Mouse (Mus musculus) heart, embryonic 14.5 days (tissue): ENCODE measurements around the gene Ly6g5c. TPM values are rescaled to one million over a fixed set of nuclear protein-coding genes. Genes with fewer than 3 reads are reported as not detected.

Source experiments
- ATAC-seq: fragments of 200-750 bp; cut with Nextera tagmentation; 2 replicates; pipeline ENCODE4 v1.8.0; 2017; ENCODE audit warnings: low read depth, moderate TSS enrichment; ENCODE audit not compliant: insufficient number of reproducible peaks, insufficient read depth, low FRiP score
- H3K27ac ChIP-seq, 2 experiments: fragments of 200-500 bp in 1 of 2; fragments of 300-500 bp in 1 of 2; sonication (generic) in 1 of 2; replicated peaks in 1 of 2; 2 replicates each; pipeline ENCODE4 v1.5.1; 2012 to 2014; ENCODE audit warnings: low read depth in 2 of 2, low read length in 2 of 2, control low read depth in 1 of 2, mild to moderate bottlenecking in 1 of 2, mixed read lengths in 1 of 2; ENCODE audit not compliant: control insufficient read depth in 1 of 2, insufficient read depth in 1 of 2
- H3K27me3 ChIP-seq: fragments of 300-500 bp; sonication (generic); 2 replicates; pipeline ENCODE4 v1.6.1; 2014; ENCODE audit warnings: mild to moderate bottlenecking, low read length, control low read depth; ENCODE audit not compliant: control insufficient read depth, insufficient read depth
- H3K36me3 ChIP-seq: fragments of 300-500 bp; sonication (generic); 2 replicates; pipeline ENCODE4 v1.6.1; 2014; ENCODE audit warnings: mild to moderate bottlenecking, control low read depth, low read length, mixed read lengths; ENCODE audit not compliant: control insufficient read depth, insufficient read depth
- H3K4me1 ChIP-seq, 2 experiments: fragments of 200-500 bp in 1 of 2; fragments of 300-500 bp in 1 of 2; sonication (generic) in 1 of 2; 2 replicates each; pipeline ENCODE4 v1.6.1; 2012 to 2014; ENCODE audit warnings: low read length in 2 of 2, control low read depth in 1 of 2, mixed read lengths in 1 of 2; ENCODE audit not compliant: control insufficient read depth in 2 of 2, insufficient read depth in 2 of 2
- H3K4me2 ChIP-seq: fragments of 300-500 bp; sonication (generic); 2 replicates; pipeline ENCODE4 v1.6.1; 2014; ENCODE audit warnings: mild to moderate bottlenecking, low read length
- H3K4me3 ChIP-seq, 2 experiments: fragments of 200-500 bp in 1 of 2; fragments of 300-500 bp in 1 of 2; sonication (generic) in 1 of 2; 2 replicates each; pipeline ENCODE4 v1.5.1; 2012 to 2014; ENCODE audit warnings: low read length in 2 of 2, mild to moderate bottlenecking in 2 of 2, control low read depth in 1 of 2, low read depth in 1 of 2, moderate library complexity in 1 of 2; ENCODE audit not compliant: control insufficient read depth in 1 of 2, insufficient read depth in 1 of 2
- H3K9ac ChIP-seq: fragments of 300-500 bp; sonication (generic); 2 replicates; pipeline ENCODE4 v1.6.1; 2014; ENCODE audit warnings: mild to moderate bottlenecking, low read length
- H3K9me3 ChIP-seq: fragments of 300-500 bp; sonication (generic); 2 replicates; pipeline ENCODE4 v1.6.1; 2016; ENCODE audit warnings: low read length, control low read depth; ENCODE audit not compliant: control insufficient read depth
- WGBS: fragments of 180-500 bp; shearing (Covaris S2); extraction: QIAGEN DNeasy Blood & Tissue Kit; methylation state at CpG from one replicate; pipeline ENCODE4 v1.1.7; 2014; 5-methylcytosine and 5-hydroxymethylcytosine counted together
- polyA plus RNA-seq: library from polyadenylated mRNA; unstranded; fragments of >200 nt; fragmentation: Nextera tagmentation; extraction: Ambion mirVana; gene quantifications from 2 replicates; pipeline ENCODE4 v1.2.1, GENCODE M21; 2014

Gene Ly6g5c
- polyA plus RNA-seq, 1 experiment from 2014 or later = not detected

DNA sequence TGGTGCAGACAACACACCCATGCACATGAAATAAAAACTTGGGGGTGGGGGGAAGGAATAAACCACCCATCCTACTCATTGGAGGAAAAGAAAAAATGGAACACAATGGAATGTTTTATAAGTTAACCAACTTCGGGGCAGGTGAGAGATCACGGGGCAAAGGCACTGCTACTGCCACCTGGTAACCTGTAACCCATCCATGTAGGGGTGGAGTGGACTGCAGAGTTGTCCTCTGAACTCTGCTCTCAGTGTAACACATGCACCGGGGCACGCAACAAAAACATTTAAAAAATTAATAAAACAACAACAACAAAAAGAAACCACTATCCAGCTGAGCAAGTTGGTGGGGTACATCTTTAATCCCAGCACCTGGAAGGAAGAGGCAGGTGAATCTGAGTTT, 44.0 kb downstream of the Ly6g5c start:
- WGBS = 98% methylated on average over 4 of the region's 4 CpGs
- Histone ChIP-seq H3K9me3 (no peaks in the 10 kb centered on the region), H3K9ac (no peak overlapping the region), H3K27ac (no peak overlapping the region), H3K4me1 (no peaks in the 10 kb centered on the region), H3K4me3 (no peak overlapping the region), H3K27me3 (no peaks in the 10 kb centered on the region), H3K4me2 (no peak overlapping the region), H3K36me3 (peaks cover 99% of the 10 kb centered on the region)
- ATAC-seq = no peak

DNA sequence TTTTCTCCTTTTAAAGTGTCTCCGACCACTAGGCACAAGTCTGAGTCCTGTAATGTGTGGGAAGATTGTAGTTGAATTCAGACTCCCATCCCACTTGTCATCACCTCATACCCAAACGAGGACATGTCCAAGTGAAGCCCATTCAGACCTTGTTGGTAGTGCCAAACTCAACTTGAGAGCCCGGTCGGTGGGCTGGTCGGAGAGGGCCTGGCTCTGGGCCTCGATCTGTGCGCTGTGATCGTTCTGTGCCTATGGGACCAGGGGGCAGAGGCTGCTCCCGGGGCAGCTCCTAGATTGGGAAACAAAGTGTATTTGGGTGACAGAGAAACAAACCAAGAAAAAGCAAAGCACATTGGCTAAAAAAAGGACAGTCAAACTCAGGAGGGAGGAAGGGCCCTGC, 45.0 kb downstream of the Ly6g5c start:
- Histone ChIP-seq H3K4me2 (no peak overlapping the region), H3K27me3 (no peaks in the 10 kb centered on the region), H3K4me1 (no peaks in the 10 kb centered on the region), H3K4me3 (no peak overlapping the region), H3K36me3 (peaks cover 99% of the 10 kb centered on the region), H3K9me3 (no peaks in the 10 kb centered on the region), H3K9ac (no peak overlapping the region), H3K27ac (no peak overlapping the region)
- WGBS = 63% methylated on average over 9 of the region's 9 CpGs
- no peak for ATAC-seq

- Histone ChIP-seq H3K4me3 (no peak overlapping the region), H3K9me3 (no peaks in the 10 kb centered on the region), H3K27me3 (no peaks in the 10 kb centered on the region), H3K4me1 (no peaks in the 10 kb centered on the region), H3K9ac (no peak overlapping the region), H3K27ac (no peak overlapping the region), H3K36me3 (peaks cover 99% of the 10 kb centered on the region), H3K4me2 (no peak overlapping the region)
- no peak for ATAC-seq
- whole genome bisulfite sequencing = 83% methylated on average over 4 of the region's 4 CpGs
These were observed 45.9 kb downstream of the Ly6g5c start for GRCm38 (mm10) chr17:35153931-35154330.

GRCm38 (mm10) chr17:35154616-35155015, 46.5 kb downstream of the Ly6g5c start:
- peaks cover 99% of the 10 kb centered on the region for H3K36me3 ChIP-seq
- 83% methylated on average over 7 of the region's 7 CpGs for WGBS
- no peak overlapping the region for H3K4me3 ChIP-seq
- no peak overlapping the region for H3K9ac ChIP-seq
- ATAC-seq = no peak
- H3K27me3 ChIP-seq = no peaks in the 10 kb centered on the region
- no peaks in the 10 kb centered on the region for H3K4me1 ChIP-seq
- H3K9me3 ChIP-seq = no peaks in the 10 kb centered on the region
- H3K27ac ChIP-seq = no peak overlapping the region
- H3K4me2 ChIP-seq = no peak overlapping the region

DNA sequence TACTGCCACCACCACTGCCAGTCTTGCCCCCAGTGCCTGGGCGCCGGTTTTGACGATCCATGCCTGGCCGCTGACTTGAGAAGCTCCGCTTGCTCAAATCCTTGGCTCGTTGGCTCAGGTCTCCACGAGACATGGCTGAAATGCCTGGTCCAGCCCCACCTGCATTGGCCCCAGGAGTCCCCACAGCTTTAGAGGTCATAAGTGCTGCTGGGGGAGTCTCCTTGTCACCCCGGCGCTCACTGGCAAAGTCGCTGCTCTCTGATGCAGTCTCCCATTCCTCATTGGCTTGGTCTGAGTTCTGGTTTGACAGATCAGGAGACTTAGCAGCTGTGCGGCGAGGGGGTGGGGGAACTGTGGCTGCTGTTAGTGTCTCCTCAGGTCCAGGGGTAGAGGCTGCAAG, 47.4 kb downstream of the Ly6g5c start:
- H3K9me3 ChIP-seq = no peaks in the 10 kb centered on the region
- no peak overlapping the region for H3K9ac ChIP-seq
- H3K4me3 ChIP-seq = no peak overlapping the region
- no peaks in the 10 kb centered on the region for H3K27me3 ChIP-seq
- H3K4me2 ChIP-seq = no peak overlapping the region
- H3K4me1 ChIP-seq = no peaks in the 10 kb centered on the region
- ATAC-seq = no peak
- WGBS = 87% methylated on average over 12 of the region's 12 CpGs
- no peak overlapping the region for H3K27ac ChIP-seq
- H3K36me3 ChIP-seq = peaks cover 99% of the 10 kb centered on the region

- no peak overlapping the region for H3K4me3 ChIP-seq
- H3K4me2 ChIP-seq = no peak overlapping the region
- peaks cover 100% of the 10 kb centered on the region for H3K36me3 ChIP-seq
- no peak overlapping the region for H3K9ac ChIP-seq
- no peaks in the 10 kb centered on the region for H3K27me3 ChIP-seq
- ATAC-seq = no peak
- 87% methylated on average over 33 of the region's 33 CpGs for WGBS
- H3K9me3 ChIP-seq = no peaks in the 10 kb centered on the region
- no peak overlapping the region for H3K27ac ChIP-seq
- H3K4me1 ChIP-seq = peaks cover 0 to 3% of the 10 kb centered on the region in 2 experiments; a peak in 1 of 4 replicates
These were observed 48.6 kb downstream of the Ly6g5c start for GRCm38 (mm10) chr17:35156461-35157200.

DNA sequence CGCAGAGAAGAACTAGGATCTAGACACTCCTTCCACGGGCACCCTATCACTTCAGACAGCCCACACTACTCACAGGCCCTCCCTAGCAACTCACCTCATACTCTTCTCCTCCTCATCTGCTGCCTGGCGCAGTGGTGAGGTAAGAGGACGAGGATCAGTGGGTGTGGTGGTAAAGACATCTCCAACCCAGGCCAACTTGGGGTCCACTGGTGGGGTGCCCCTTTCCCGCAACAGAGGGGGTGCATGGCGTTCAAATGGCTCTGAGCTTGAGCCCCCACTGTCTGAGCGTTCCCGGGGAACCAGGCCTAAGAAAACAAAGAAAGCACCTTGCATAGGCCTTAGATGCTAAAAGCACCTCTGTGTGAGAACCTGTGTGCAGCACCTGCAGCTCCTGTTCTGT, 49.2 kb downstream of the Ly6g5c start:
- Histone ChIP-seq H3K36me3 (peaks cover 100% of the 10 kb centered on the region), H3K9me3 (no peaks in the 10 kb centered on the region), H3K27ac (no peak overlapping the region), H3K27me3 (no peaks in the 10 kb centered on the region), H3K9ac (no peak overlapping the region), H3K4me1 (peaks cover 0 to 9% of the 10 kb centered on the region in 2 experiments; a peak in 2 of 4 replicates), H3K4me3 (no peak overlapping the region), H3K4me2 (no peak overlapping the region)
- 85% methylated on average over 8 of the region's 8 CpGs for WGBS
- no peak for ATAC-seq

DNA sequence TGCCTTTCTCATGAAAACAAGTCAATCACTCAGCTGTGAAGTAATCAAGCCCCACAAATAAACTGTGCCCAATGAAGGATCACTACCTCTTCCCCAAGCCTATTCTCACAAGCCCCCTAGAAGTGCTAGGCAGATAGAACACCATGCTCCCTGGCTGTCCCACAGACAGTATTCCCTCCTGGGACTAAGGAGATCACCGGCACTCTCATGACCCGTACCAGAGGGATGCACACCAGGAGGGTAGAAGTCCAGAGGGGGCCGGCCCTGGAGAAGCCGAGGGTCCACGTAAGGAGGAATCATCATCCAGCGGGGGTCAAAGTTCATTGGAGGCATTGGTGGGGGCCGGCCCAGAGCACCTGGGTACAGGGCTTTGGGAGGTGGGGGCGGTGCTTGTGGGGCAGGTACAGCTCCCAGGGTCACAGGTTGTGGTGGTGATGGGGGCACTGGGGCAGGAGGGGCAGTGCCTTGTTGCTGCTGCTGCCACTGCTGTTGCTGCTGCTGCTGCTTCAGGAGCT, 49.6 kb downstream of the Ly6g5c start:
- Histone ChIP-seq H3K4me2 (no peak overlapping the region), H3K27me3 (no peaks in the 10 kb centered on the region), H3K4me3 (no peak overlapping the region), H3K9ac (no peak overlapping the region), H3K27ac (no peak overlapping the region), H3K4me1 (peaks cover 3 to 14% of the 10 kb centered on the region in 2 experiments), H3K36me3 (peaks cover 95% of the 10 kb centered on the region), H3K9me3 (no peaks in the 10 kb centered on the region)
- ATAC-seq = no peak
- 90% methylated on average over 8 of the region's 8 CpGs for WGBS
